15 mouse cellular contexts compared by ENCODE assay signal in the genomic region with DNA sequence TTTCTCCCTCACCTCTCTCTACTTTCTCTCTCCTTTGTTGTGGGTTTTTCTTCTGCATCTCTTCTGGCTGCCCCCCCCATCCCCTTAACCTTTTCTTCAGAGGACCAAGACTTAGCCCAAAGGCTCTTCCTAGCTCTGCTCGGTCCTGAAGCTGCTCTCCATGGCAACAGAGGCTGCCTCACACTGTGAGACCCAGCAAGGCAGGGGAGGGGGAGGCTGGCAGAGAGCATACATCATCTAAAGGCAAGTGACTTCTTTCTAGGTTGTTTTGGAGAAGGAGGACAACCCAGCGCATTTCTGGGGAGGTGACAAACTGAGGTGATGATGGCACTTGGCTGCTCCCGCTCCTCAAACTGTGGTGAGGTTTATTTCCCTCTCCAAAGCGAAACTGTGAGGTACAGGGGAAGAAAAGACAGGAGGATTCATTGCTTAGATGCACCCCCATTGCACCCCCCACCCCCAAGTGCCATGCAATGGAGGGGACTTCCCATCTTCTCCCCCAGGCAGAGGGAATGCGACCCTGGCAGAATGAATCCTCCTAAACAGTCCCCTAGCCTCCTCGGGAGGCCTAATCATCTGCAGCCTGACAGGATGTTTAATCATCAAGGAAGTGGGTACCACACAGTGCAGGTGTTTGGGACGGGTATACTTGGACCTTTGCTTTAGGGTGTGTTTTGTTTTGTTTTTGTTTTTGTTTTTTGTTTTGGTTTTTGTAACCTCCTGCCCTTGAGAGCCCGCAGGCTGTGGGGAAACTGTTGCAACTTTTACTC. TPM values are rescaled to one million over a fixed set of nuclear protein-coding genes. Genes with fewer than 3 reads are reported as not detected.
DNase-seq lines count a peak whose midpoint lies in the region; ATAC-seq and TF ChIP-seq lines count a peak whose summit lies in the region.
"Had no signal": no experiment of that assay in that cellular context is flagged by ENCODE, and none has a peak within 500 bp of the region (broad histone marks: within the 10 kb centered on the region; RNA-seq: fewer than 3 reads in every experiment).

No protein-coding gene starts in this region.

- no peak overlapping the region for H3K4me2 ChIP-seq in hindbrain, embryonic 12.5 days (replicated peaks)
- peak overlapping the region; percentile 20; the same call in 1 of the 2 replicates for H3K4me2 ChIP-seq in midbrain, postnatal 0 days (ENCODE audit: low read depth, low read length, poor library complexity, severe bottlenecking)

- TF ChIP-seq CTCF in midbrain, postnatal 0 days (IDR thresholded peaks at IDR 0.05): no peak

- no peaks in the 10 kb centered on the region for H3K36me3 ChIP-seq in forebrain, embryonic 10.5 days (replicated peaks)
- no peaks in the 10 kb centered on the region for H3K36me3 ChIP-seq in hindbrain, embryonic 12.5 days
- no peaks in the 10 kb centered on the region for H3K36me3 ChIP-seq in midbrain, postnatal 0 days (ENCODE audit: insufficient read depth, low read length)

- peak; percentile 82 for ATAC-seq in hindbrain, embryonic 12.5 days (ENCODE audit: low FRiP score)
- ATAC-seq in midbrain, postnatal 0 days (ENCODE audit: low FRiP score): peak; percentile 88

- H3K9ac ChIP-seq in hindbrain, embryonic 12.5 days: peak overlapping the region; percentile 35; the same call in 1 of the 2 replicates
- peak overlapping the region; percentile 36; the same call in 1 of the 2 replicates for H3K9ac ChIP-seq in midbrain, postnatal 0 days (replicated peaks; ENCODE audit: low read length, poor library complexity, severe bottlenecking)

- WGBS in forebrain, embryonic 10.5 days: 38% methylated on average over 8 of the region's 8 CpGs
- WGBS in hindbrain, embryonic 12.5 days: 32% methylated on average over 8 of the region's 8 CpGs
- WGBS in midbrain, postnatal 0 days: 33% methylated on average over 8 of the region's 8 CpGs

- no peaks in the 10 kb centered on the region for H3K9me3 ChIP-seq in forebrain, embryonic 10.5 days
- no peaks in the 10 kb centered on the region for H3K9me3 ChIP-seq in hindbrain, embryonic 12.5 days (replicated peaks)
- no peaks in the 10 kb centered on the region for H3K9me3 ChIP-seq in midbrain, postnatal 0 days (ENCODE audit: low read length)

- H3K4me3 ChIP-seq in forebrain, embryonic 10.5 days: no peak overlapping the region
- no peak overlapping the region for H3K4me3 ChIP-seq in hindbrain, embryonic 12.5 days
- H3K4me3 ChIP-seq in midbrain, postnatal 0 days (ENCODE audit: low read depth, low read length): no peak overlapping the region

- 0 out of 2 replicates have a peak overlapping the region, but pooled peaks have one; percentile 8 for H3K27ac ChIP-seq in forebrain, embryonic 10.5 days
- peak overlapping the region; percentile 17; the same call in 1 of the 2 replicates for H3K27ac ChIP-seq in hindbrain, embryonic 12.5 days
- peak overlapping the region; percentile 51 for H3K27ac ChIP-seq in midbrain, postnatal 0 days (ENCODE audit: low read depth, low read length)
- H3K27ac ChIP-seq: stomach, postnatal 0 days had no signal

- peaks cover 40% of the 10 kb centered on the region; the same call in 1 of the 2 replicates for H3K27me3 ChIP-seq in forebrain, embryonic 10.5 days (ENCODE audit: poor library complexity, severe bottlenecking)
- peaks cover 9% of the 10 kb centered on the region; the same call in 1 of the 2 replicates for H3K27me3 ChIP-seq in hindbrain, embryonic 12.5 days
- no peaks in the 10 kb centered on the region for H3K27me3 ChIP-seq in midbrain, postnatal 0 days (ENCODE audit: insufficient read depth, low read length)

- H3K4me1 ChIP-seq in forebrain, embryonic 10.5 days: peaks cover 40% of the 10 kb centered on the region
- H3K4me1 ChIP-seq in hindbrain, embryonic 12.5 days: peaks cover 36% of the 10 kb centered on the region
- H3K4me1 ChIP-seq in midbrain, postnatal 0 days (ENCODE audit: insufficient read depth, low read length): peaks cover 15% of the 10 kb centered on the region; the same call in 1 of the 2 replicates

- DNase-seq in layer of hippocampus, adult 9-11 months: peak; percentile 38
- DNase-seq in layer of hippocampus, adult 8-10 months (ENCODE audit: low spot score in 2 of 2): no peak
- DNase-seq in forebrain, embryonic 10.5 days (ENCODE audit: extremely low spot score, low spot score): no peak
- peak; percentile 77 for DNase-seq in midbrain, postnatal 0 days (ENCODE audit: low spot score)
- DNase-seq in gastrocnemius, postnatal 4 days (ENCODE audit: low spot score in 2 of 2): no peak
- DNase-seq in frontal cortex, postnatal 14 days (ENCODE audit: low spot score in 2 of 2): no peak
- DNase-seq: adrenal gland, postnatal 36 days; heart, adult 18-20 months; heart, postnatal 14 days; kidney, adult 9 months; layer of hippocampus, postnatal 36 days; liver; lung, postnatal 10 days had no signal

RNA-seq across cellular contexts. Expression of a gene that starts 58.0 kb away (rescaled TPM):
- 1 to 10 TPM; 2.0 to 4.5 (median 4.3) TPM for total RNA-seq in layer of hippocampus, adult 8-10 months (2022)
- 0.59 and 0.79 TPM in 2 replicates for polyA plus RNA-seq in forebrain, embryonic 10.5 days (2016; fragmentation: Nextera tagmentation; extraction: Ambion mirVana)
- polyA plus RNA-seq in hindbrain, embryonic 12.5 days (2016; fragmentation: Nextera tagmentation; extraction: Ambion mirVana): 2.1 and 2.2 TPM in 2 replicates
- total RNA-seq in midbrain, postnatal 0 days (2014; rRNA removed): 1.2 and 1.8 TPM in 2 replicates
- 3.0 and 3.3 TPM in 2 replicates for polyA plus RNA-seq in midbrain, postnatal 0 days (2015; fragmentation: Nextera tagmentation; extraction: Ambion mirVana)
- total RNA-seq in gastrocnemius, postnatal 4 days (2021): under 1 TPM; 0.62 to 0.64 TPM
- total RNA-seq: adrenal gland, postnatal 36 days had no signal

Comparison
In these comparisons a context has a peak if more than half of its experiments do, and no peak if none do; other contexts are left out.
1. DNase-seq: peak in layer of hippocampus, adult 9-11 months (single experiment) and midbrain, postnatal 0 days (single experiment); none in layer of hippocampus, adult 8-10 months (0 of 2), forebrain, embryonic 10.5 days (single experiment), gastrocnemius, postnatal 4 days (0 of 2) and frontal cortex, postnatal 14 days (0 of 2).
2. Peak in every context shown above with its lines, with median percentiles within 50 percentile points of each other: H3K27ac ChIP-seq.